Mouse (Mus musculus) CD8-positive naive resting alpha-beta T cell, adult 2 months (primary cell): Measurements from ENCODE around the gene Tff3.

Experiments used
- DNase-seq, 2 experiments: peaks; one replicate each; pipeline ENCODE4 v3.0.0; 2022; ENCODE audit warnings: low read depth in 2 of 2, low spot score in 2 of 2

Gene Tff3

DNA sequence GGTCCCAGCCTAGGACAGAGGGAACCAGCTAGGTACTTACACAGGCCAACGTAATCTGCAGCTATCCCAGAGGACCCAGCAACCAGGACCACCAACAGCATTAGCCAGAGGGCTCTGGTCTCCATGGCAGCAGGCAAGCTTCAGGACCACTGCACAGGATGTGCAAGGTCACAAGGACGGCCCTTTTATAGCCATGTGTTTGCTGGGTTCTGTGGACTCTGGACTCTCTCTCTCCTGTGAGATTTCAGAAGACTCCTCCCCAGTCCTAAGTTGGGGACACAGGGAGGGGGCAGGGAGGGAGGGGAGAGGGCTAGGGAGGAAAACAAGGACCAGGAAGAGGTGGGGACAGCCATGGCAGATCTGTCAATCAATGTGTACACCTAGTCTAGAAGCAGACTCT lies at the start of gene Tff3:
Gene Tff3, minus strand, starts transcription at position 195 of the 400 bp plus-strand sequence.
- DNase-seq: no peak

- peak; percentile 11 to 35 for DNase-seq
Observed at GRCm38 (mm10) chr17:31176321-31176720, 46.9 kb upstream of the Tff3 start.

DNA sequence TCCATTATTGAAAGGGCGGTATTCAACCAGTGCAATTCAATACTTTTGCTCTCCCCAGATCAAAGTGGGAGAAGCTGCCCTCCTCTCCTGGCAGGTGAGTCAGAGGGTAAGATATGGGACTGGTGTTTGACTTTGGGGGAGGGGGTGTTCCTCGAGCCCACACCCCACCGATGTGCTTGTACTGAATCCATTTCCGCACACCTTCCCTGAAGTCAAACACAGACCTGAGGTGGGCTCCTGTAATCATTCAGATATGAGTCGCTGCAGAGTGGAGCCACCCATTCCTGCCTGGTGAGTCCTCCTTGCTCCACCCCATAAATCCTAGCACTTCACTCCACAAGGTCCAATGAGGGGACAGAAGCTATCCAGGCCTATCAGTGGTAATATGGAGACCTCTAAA lies 40.4 kb upstream of the Tff3 start:
- DNase-seq: no peak

DNA sequence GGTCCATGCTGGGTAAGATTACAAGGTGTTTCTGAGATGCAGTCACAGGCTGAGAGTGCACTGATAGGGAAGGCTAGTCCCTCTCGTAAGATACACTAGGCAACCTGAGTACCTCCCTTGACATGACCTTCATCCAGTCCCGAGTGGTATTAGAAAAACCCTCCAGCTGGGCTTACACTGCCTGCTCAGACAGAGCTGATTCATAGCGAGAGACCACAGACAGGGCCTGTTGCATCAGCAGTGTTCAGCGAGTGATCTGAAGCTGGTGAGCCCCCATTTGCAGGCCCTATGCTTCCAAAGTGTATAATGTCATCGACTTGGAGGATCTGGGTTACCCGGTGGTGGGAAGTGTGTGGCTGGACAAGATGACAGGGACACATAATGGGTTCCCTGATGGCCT lies 35.7 kb upstream of the Tff3 start, which contains the start of gene Tff1:
Gene Tff1, minus strand, starts transcription at position 151 of the 400 bp plus-strand sequence.
- no peak for DNase-seq

- no peak for DNase-seq
Observed at GRCm38 (mm10) chr17:31163821-31164220, 34.4 kb upstream of the Tff3 start.

DNA sequence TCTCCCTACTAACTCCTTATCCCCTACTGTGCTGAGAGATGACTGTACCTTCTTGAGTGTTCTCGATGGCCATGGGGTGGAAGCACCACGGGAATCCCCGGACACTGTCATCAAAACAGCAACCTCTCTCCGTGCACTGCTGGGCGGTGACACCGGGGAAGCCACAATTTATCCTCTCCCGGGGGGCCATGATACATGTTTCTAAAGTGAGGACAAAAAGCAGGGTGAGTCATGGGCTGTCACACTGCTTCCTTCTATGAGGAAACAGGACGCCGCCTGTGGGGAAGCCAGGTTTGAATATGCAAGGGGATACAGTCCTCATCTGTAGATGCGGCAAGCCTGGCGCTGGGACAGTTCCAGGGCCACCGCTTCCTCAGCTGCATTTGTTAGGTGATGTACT lies 33.2 kb upstream of the Tff3 start:
- no peak for DNase-seq

GRCm38 (mm10) chr17:31160291-31160690 lies 30.8 kb upstream of the Tff3 start:
- no peak for DNase-seq

- DNase-seq: no peak
Observed at GRCm38 (mm10) chr17:31157921-31158320, 28.5 kb upstream of the Tff3 start.

- DNase-seq: no peak
Observed at GRCm38 (mm10) chr17:31153785-31154184, 24.3 kb upstream of the Tff3 start.

- no peak for DNase-seq
Observed at GRCm38 (mm10) chr17:31152966-31153499, 23.6 kb upstream of the Tff3 start.

DNA sequence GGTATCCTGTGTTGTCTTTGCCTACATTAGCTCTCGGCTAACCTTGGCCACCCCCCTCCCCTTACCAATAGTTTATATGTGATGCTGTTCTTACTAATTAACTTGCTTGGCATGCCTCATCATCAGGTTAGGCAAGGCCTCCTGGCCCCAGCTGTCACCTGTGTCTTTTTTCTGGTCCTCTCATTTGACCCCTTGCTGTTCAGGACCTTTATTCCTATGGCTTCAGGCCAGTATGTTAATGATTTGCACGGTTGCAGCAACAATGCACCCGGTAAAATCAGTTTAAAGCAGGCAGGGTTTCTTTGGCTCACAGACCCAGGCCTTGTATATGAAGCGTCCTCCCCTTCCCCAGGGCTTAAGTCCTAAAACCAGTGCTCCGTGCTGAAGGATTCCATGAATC lies 23.1 kb upstream of the Tff3 start:
- no peak for DNase-seq

DNA sequence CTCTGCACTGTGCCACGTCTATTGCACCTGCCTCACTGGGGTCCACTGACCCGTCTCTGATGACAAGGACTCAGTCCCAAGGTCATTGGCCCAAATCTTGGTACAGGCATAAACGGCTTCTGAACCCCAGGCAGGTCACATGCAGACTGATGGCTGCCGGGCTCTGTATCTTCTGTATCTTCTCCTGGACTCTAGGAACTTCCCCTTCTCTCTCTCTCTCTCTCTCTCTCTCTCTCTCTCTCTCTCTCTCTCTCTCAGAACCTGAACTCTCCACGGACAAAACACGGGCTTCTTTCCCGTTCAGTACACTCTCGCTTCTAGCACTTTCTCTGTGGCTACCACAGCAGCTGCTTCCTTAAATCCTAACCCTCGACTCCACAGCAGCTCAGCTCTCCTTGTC lies 16.6 kb upstream of the Tff3 start:
- no peak for DNase-seq

DNA sequence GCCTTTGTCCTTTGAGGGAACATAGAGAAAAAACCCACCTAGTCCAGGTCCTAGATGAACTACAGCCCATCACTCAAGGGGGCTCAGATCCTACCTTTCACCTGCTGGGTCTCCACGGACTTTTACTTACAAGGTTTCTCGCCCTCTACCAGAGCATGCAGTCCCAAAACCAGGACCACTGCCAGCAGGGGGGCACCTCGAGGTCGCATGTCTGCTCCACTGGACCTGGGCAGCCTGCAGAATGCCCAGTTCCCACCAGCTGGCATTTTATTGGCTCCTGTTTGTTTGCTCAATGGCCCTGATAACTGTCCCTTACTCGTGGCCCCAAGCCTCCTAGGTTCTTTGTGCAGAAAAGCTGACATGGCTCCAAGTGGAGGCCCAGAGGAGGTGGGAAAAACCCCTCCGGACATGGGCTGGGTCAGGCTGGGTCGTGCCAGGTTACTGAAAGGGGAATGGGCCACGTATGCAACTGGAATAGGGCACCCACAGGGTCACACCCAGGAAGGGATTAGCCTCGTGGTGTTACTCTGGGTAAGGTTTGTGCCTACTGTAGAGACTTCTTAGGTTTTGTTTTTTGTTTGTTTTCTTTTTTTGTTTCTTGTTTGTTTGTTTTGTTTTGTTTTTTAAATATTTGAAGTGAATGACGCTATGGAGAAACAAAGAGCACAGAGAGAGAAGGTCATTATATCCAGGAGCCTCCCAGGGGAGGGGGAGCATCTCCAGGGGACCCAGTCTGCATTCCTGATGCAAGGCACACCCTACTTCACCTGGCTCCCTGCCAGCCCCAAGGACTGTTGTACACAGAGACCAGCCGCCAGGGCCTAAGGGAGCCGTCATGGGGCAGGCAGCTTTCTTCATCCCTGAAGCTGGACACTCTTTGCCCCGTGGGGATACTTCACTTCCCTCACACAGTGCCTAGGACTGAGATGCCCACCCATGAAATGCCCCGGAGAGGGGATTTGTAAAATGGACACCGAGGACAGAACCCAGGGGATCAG lies 14.9 kb upstream of the Tff3 start, which contains the start of gene Tff2:
Gene Tff2, minus strand, starts transcription at position 243 of the 998 bp plus-strand sequence.
- DNase-seq: no peak

DNA sequence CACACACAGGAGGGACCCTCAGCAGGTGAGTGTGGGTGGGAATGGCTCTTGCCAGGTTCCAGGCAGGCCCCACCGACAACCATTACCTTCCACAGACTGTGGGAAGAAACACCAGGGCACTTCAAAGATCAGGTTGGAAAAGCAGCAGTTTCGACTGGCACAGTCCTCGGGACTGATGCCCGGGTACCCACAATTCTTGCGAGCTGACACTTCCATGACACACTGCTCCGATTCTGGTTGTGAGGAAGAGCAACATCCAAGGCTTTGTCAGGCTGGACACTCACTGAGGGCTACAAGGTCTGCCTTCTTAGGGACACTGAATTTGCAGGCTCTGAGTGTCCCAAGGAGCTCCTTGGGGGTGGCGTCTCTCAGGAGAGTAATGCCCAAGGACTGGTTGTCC lies 12.7 kb upstream of the Tff3 start:
- DNase-seq: no peak

DNA sequence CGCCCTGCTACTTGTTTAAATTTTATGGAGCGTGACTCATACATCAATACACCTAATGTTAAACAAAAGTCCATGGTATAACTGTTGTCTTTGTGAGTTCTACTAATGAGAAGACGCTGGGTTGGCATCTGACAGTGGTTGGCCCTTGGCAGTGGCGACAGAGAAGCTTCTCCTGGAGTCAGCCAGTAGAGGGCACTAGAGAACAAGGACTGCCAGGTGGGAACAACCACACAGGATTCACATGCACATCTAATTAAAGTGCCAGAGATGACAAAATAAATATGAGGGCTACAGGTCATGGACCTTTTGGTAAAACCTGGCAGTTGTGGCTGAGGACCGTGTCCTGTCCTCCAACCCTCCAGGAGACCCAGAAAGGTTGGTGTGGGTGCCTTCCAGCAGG lies 9.0 kb upstream of the Tff3 start:
- peak; percentile 62 to 75 for DNase-seq

DNA sequence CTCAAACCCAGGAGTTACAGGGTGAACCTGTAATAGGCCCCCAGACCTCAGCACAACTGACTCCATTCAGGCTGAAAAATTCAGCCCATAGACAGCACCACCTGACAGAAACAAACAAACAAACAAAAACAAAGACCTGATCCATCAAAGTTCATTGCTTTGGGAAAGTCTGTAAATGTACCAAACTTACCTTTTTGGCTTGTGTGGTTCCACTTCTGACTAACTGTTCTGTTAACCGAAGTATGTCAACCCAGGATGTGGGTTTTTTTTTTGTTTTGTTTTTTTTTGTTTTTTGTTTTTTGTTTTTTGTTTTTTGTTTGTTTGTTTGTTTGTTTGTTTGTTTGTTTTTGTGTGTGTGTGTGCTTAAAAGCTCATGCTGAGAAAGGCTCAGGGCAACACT lies 7.4 kb upstream of the Tff3 start:
- DNase-seq: no peak

DNA sequence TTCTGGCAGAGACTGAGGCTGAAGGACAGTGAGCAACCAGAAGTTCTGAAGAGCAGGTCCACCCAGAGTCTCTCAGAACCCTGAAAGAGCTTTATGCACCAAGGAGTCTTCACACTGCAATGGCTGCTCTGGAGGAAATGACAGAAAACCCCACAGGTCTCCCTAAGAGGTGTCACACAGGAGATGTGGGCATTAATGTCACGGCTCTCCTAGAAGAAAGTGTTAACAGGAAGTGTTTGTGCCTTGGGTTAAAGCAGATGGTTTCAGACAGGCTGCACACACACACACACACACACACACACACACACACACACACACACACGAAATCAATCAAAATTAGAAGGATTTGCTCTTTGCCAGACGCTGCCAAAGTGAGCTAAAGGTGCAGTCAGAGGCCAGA lies 6.8 kb upstream of the Tff3 start:
- no peak for DNase-seq

DNA sequence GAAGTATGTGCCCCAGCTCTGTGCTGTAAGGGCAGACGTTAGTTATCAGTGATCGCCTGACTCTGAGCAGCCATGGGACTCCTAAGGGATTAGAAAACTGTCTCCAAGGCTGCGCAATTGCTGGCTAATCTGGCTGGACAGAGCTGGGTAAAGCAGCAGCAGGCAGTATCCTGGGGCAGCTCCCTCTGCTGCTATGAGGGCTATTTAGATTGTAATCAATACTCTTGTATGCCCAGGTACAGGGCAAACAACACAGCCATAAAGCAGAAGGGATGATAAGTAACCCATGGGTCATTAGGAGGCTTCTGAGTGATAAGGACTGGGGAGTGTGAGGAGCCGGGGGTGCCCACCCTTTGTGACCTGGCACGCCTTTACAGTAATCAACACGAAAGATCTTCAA lies 5.5 kb upstream of the Tff3 start:
- DNase-seq: no peak

GRCm38 (mm10) chr17:31133776-31134175 lies 4.3 kb upstream of the Tff3 start:
- no peak for DNase-seq

- no peak for DNase-seq
Observed at GRCm38 (mm10) chr17:31131269-31131821, 1.9 kb upstream of the Tff3 start.

- no peak for DNase-seq
Observed at GRCm38 (mm10) chr17:31128708-31129318, 633 bp downstream of the Tff3 start.
